Mouse (Mus musculus) right cerebral cortex, postnatal 4 days (tissue): Measurements from ENCODE around the gene Grcc10.

Experiments
- DNase-seq: peaks from one replicate; pipeline ENCODE4 v3.0.0-alpha.2; 2022

Grcc10 gene

DNA sequence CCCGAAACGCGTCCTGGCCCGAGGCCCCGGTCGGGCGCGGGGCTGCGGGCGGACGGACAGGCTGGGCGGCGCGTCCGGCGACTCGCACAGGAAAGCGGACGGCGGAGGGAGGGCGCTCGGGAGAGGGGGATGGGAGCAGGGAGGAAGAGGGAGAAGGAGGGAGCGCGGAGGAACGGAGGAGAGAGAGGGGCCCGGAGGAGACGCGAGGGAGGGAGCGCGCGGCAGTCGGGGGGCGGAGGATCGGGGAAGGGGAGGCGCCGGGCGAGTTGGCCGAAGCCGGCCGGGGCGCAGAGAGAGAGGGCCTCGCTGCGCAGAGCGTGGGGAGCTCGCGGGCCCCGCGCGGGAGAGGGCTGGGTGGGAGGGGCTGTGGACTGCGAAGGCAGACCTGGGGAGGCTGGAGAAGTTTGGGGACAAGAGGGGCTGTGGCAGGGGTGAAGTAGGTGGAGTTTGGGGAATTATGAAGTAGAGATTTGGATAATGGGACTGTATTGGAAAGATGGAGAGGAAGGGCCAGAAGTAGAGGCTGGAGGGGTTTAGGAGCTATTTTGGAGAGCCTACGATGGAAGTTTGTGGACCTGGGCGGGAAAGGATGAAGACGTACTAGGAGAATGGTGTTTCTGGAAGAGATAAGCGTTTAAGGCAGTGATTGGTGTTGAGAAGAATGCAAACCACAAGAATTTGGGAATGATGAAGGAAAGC is 15.6 kb upstream of the Grcc10 start:
- peak; percentile 79 for DNase-seq

DNA sequence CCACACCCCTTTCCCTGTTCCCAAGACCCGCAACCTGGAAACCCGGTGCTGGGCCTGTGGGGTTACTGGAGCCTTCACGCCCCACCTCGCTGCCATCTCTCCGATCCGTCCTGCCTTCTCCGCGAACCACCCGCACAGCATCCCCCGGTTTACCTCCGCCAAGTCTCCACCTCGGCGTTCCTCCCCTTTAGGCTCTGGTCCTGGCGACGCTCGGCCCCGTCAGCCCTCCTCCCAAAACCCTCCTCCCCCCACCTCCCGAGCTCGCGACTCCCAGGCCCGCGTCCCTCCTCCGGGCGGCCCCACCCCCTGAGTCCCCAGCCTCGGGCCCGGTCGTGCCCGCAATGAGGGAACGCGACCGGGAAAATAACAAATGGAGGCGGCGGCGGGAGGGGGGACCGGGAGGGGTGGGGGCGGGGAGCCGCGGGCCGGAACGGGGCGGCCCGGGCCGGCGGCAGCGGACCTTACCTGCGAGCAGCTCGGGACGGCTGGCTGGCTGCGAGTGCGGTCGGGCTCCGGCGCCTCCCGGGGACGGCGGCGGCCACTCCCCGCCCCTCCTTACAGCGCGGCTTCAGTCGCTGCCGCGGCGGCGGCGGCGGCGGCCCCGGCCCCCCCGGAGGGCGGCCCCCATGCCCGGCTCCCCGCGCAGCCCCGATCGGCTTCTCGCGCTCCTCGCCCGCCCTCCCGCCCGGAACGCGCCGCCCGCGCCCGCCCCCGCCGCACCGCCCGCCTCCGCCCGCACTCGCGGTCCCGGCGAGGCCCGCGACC is 14.8 kb upstream of the Grcc10 start, which contains the start of the genes Gm45234 and Atn1:
TSS of gene Gm45234 (minus strand) at position 191 of the 765 bp plus-strand sequence.
TSS of gene Atn1 (minus strand) at position 694 of the 765 bp plus-strand sequence.
- peak; percentile 62 for DNase-seq

DNA sequence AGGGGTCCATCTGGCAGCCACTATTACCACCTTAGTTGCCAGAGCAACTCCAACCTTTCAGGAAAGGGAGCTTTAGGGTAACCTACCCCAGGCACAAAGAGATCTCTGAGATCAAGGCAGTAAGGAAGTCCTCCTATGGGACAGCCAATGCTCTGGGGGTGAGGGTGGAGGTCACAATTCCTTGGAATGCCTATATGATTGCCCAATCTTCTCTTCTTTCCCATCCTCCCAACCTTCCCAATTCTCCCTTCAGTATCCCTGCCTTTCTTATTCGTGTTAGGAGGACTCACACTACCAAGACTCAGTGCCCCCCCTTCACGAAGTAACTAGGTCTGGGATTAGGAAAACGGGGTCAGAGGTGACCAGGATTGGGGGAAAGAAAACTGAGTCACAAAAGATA is 14.1 kb upstream of the Grcc10 start:
- DNase-seq: no peak

DNA sequence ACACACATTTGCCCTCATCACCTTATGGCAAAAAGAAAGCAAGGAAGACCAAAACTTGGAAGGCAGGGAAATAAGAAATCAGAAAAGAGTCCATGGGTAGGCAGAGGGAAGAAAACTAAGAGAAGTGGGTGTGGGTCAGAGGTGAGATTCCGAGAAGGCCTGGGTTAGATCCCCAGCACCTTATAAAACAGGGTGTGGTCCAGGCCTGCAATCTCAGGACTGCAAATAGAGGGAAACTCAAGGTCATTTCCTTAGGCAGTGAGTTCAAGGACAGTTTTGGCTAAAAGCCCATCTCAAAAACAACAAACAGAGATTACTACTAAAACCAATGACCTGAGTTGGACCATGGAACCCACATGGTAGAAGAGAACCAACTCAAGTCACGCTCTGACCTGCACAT is 12.7 kb upstream of the Grcc10 start:
- no peak for DNase-seq

DNA sequence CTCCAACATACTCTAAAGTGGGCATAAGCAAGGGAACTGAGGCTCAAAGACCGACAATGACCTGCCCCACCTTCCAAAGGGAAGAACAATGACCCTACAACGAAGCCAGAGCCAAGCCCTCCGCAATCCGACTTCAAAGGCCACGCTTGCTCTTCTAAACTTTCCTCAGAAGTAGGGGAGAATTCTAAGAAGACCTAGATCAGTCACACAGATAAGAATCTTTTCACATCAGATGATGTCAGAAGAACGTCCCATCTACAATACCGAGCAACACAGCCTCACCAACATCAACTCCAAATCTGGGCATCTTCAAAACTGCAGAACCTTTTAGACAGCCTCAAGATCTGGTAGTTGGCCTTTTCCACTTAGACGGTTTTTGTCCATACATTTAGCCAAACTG is 9.2 kb upstream of the Grcc10 start:
- no peak for DNase-seq

DNA sequence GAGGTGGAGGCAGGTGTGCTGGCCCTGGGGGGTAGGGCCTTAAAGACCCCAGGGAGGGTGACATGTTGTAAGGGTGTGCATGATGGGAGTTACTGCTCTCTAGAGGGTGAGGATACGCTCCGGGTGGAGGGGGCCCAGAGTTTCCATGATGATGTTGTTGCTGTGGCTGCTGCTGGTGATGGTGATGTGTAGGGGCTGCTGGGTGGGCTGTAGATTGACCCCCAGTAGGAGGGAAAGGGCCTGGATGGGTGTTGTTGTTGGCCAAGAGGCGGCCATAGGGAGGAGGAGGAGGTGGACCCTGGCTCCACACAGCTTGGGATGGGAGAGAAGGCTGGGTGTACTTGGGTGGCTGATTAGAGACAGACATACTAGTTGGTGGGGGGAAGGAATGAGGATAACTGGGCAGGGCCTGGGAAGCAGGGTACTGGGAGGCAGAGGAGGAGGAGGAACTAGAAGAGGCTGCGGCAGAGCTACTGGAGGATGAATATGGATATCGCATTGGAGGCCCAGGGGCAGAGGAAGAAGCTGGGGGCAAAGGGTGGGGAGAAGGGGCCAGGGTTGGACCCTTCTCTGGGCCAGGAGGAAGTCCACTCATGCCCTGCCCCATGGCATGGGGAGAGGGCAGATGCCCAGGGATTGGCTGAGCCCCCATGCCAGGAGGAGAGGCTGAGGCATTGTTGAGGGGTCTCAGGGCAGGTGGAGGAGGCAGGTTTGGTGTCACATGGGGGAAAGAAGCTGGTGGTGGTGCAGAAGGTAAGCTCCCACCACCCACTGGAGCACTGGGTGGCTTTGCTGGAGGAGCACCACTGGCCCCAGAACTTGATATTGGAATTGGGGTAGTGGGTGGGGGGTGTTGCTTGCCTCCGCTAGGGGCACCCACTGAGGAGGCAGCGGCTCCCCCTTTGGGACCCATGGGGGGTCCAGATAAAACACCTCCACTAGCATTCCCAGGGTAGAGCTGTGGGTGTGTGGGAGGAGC is 5.8 kb upstream of the Grcc10 start:
- no peak for DNase-seq

DNA sequence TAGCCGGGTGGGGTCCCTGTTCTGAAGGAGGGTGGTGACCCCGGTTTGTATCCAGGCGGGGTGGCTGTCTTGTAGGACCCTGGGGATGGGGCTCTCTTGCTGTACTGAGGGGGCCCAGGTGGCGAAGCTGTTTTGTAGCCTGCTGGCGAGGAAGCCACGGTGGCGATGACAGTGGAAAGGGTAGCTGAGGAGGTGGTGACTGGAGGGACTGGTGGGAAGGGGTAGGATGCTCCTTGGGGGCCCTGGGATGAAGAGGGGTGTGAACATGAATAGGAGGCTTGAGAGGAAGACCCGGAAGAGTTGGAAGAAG is 5.1 kb upstream of the Grcc10 start:
- DNase-seq: no peak

DNA sequence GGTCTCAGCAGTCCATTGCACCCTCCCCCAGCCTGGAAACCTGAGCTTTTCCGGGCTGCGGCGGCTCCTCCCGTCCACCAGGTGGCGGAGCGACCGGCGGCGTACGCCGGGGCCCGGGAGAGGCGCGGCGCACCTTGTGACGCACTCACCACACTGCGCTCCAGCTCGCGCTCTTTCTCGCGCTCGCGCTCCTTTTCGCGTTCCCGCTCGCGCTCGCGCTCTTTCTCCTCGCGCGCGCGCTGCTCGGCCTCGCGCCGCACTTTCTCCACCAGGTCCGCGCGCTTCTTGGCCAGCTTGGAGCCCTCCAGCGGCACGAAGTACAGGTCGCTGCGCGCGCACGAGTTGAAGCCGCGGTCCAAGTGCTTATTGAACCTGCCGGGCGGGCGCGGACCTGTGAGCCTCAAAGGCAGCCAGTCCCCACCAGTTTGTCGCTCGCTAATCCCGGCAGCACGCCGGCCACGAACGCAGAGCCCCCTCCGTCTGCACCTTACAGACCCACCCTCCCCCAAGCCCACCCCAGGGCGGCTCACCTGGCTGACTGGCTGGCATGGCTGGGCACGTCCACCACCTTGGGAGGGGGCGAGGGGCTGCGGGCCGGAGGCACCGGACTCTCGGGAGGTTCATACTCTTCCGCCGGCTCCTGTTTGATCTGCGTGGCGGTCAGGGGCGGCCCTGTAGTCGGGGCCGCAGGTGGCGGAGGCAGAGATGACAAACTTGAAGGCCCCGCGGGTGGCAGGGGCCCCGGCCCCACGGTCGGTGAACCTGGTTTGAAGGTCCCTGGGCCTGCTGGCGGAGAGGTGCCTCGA is 4.5 kb upstream of the Grcc10 start:
- peak; percentile 93 for DNase-seq

DNA sequence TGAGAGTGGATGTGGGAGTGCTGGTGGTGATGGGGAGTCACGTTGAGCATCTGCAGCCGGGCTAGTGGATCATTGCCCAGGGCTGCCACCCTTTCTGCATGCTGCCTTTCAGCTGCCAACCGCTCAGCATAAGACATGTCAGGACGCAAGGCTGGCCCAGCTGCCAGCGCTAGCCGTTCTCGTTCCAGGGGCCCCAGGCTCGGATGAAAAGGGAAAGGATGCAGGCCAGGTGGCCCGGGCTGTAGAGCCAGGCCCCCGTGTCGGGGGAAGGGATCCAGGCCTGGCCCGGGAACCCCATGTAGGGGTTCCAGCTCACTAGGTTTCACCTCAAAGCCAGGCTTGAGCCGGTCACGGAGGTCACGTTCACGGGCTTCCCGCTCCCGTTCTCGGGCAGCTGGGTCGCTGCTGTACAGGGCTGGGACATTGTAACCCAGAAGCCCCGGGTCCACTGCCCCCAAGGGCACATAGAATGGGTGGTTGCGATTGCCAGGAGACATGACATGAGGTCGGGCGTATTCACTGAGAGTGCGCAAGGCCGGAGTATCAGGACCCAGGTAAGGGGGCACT is 3.7 kb upstream of the Grcc10 start:
- DNase-seq: no peak

DNA sequence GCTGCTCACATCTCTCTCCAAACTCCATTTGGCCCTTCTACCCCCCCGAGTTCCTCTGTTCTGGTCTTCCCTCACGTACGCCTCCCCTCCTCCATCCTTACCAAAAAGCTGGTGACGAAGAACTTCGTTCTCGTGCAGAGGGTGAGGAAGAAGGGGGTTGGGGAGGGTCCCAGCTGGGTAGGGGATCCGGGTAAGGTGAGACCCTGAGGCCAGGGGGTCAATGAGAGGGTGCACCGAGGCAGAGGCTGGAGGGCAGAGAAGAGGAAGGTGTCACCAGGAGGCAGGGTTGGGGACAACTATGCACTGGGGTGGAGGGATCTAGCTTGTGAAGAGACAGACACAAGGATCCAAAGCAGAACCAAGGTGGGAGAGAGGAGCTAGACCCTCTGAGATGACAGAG is 2.5 kb upstream of the Grcc10 start:
- DNase-seq: no peak

DNA sequence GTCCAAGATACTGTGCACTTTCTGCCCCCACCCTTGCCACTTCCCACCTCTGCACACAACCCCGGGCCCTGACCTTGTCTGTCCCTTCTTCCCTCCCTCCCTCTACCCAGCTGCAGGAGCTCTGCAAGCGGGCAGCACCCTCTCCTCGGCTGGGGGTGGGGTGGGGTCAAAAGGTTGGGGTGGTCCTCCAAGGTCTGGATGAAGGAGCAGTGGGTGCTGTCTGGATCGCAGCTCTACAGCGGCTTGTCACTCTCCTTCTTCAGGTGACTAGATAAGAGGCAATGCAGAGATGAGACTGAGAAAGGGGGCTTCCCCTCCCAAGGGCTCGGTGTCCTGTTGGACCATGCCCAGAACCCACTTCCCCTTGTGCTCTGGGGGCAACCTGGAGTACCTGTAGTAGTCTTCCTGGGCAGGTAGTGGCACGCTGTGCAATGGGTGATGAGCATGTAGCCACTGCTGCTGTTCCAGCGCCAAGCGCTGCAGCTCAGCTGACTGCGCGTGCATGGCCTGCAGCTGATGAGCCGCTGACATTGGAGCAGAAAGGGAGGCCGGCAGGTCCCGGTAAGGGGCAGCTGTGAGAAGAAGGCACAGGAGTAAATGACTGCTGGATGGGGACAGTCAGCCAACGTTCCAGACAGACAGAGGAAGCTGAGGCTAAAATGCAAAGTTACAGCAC is 1.8 kb upstream of the Grcc10 start:
- no peak for DNase-seq

DNA sequence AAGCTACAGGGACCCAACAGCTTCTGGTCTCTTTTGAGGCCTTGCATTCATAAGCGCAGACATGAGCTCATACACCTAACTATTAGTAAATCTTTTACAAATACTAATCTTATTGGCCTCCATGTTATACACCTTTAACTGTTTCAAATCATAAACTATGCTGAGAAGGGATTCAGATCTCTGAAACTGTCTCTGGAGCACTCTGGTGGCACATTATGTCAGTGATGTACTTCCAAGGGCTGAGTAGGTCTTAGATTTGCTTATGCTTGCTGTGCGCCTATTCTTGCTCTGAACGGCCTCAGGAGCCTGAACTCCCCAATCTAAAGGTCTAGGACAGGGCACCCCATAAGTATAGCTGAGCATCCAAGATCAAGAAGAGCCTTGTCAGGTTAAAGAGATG is 668 bp upstream of the Grcc10 start:
- no peak for DNase-seq

DNA sequence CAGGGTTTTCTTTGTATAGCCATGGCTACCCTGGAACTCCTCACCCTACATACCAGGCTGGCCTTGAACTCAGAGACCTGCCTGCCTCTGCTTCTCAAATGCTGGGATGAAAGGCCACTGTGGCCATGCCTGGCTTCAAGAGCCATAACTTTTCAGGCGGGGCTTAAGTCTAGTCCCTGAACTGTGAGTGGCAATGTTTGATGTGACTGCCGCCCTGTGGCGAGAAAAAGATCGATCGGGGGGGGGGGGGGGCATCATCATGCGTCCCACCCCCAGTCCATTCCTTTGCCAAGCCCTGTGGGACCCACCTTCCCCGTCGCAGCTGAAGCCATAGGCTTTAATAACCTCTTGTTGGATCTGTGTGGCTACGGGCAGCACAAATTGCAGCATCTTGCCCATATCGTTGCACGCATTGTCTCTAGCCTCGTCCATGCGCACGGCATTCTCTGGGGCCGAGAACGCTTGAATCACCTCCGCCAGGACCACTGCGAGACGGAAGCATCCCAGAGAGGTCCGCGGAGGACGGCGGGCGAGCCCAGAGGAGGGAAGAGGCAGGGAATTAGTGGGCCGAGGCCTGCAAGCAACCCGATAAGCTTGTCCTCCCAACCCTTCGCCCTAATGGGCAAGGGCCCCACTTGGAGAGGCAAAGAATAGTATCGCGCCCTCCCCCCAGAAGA is 825 bp downstream of the Grcc10 start:
- peak; percentile 63 for DNase-seq

DNA sequence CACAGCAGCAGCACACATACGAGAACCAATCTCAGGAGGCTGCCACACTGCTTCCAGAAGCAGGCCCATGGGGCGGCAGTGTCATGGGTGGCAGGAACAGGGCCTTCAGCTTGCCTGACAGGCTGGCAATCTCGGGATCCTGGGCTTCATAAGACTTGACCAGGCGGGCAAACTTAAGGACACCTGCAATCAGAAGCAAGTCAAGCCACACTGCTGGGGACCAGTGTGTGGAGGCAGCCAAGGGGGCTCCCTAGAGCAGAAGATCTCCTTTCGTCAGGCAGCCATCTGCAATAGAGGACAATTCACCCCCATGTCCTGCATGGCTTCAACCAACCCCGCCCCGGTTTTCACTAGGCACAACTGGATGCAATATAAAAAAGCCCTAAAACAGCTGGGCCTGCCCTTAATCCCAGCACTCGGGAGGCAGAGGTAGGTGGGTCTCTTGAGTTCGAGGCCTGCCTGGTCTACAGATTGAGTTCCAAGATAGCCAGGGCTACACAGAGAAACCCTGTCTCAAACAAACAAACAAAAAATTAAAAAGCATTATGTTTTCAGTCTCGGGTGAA is 1.9 kb downstream of the Grcc10 start:
- DNase-seq: no peak

DNA sequence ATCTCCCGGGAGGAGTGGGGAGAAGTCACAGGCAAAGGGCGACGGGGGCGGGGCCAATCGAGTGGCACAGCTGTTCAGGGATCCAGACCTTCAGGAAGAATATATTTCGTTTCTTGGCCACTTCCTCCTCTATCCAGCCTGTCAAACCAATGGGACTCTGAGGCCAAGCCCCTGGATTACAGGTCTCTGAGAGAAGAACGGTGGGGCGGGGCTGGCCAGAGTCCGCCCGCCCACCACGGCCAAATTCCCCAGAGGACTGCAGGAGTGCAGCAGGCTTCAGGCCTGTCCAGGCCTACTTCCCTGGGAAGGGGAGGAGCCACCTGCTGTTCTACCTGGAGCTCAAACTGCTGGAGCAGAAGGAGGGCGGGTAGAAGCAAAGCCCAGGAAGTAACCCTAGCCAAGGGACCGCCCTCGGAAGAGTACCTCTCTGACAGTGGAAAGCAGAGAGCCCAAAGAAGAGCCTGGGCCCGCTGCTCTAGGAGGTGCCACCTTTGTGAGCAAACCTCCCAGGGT is 2.6 kb downstream of the Grcc10 start, which contains the start of gene Ptpn6:
TSS of gene Ptpn6 (minus strand) at position 204 of the 513 bp plus-strand sequence.
- DNase-seq: no peak

DNA sequence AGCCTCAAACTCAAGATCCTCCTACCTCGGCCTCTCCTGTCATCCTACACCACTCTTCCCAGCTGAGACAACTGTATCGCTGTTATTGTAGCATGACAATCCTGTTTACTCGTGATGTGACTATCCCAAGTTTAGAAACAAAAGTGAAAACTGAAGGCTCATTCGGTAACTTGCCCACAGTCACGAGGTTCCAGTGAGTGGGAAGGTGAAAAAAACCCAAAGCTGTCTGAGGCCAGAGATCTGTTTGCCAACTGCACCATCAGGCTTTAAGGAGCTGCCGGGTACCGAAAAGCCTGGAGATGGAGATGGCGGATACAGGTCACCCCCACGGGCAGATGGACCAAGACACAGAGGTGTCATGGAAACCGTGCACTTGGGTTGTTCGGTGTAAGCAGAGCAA is 4.1 kb downstream of the Grcc10 start:
- no peak for DNase-seq

DNA sequence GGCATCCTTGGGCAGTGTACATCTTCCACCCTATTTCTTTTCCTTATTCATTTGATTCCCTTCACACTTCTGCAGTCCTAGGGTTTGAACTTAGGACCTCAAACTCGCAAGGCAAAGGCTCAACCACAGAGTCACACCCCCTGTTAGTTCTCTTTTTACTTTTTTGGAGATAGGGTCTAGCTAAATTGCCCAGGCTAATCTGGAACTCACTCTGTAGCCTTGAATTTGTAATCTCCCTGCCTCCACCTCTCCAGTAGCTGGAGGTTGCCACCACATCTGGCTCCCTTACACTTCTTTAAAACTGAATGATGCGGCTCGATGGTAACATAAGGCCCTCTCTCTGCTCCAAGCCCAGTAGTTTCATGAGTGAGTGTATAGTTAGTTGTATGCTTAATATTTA is 6.8 kb downstream of the Grcc10 start:
- DNase-seq: no peak

DNA sequence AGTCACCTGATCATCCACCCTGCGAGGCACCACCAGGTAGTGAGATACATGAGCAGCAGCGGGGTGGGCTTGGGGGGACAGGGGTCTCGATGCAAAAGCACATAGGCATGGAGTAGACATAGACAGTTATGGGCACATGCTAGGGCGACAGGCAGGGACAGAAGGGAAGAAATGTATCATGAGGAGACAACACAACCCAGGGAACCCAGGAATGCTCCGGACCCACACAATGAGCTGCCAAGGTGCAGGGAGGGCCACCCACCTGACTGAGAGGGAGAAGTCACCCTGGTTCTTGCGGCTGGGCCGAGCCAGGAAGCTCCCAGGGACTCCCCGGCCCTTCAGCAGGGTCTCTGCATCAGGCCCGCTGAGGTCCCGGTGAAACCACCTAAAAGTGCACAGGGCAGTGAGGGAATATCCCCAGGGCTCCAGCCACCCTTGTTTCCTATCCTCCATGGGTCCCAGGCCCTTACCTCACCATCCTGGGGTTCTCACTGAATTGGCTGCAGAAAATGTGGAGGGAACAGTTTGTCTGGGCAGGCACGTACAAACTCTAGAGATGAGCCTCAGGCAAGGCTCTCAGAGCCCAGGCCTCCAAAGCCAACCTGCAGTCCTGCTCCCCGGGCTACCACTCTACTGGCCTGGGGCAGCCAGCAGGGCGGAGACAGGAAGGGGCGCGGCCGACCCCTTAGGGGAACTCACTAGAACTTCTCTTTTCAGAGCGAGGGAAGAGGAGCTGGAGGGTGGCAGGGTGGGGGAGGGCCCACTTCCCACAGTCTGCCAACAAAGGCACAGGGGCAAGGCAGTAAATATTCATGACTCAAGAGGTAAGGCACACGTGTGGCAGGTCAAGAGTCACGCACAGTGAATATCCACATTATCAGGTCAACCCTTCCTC is 8.5 kb downstream of the Grcc10 start:
- DNase-seq: no peak

DNA sequence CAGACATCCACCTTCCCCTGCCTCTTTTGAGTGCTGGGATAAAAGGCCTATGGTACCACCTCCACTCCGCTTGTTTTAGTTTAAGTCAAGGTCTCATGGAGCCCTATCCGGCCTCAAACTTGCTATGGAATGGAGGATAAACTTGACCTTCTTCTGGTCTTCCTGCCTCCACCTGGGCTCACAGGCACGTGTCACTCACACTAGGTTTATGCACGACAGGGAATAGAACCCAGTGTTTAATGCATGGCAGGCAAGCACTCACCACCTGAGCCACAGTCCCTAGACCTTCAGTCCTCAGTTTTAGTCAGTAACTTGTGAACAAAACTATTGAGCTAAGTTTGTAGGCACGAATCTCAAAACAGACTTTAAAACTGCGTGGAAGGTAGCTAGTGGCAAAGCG is 10.1 kb downstream of the Grcc10 start:
- no peak for DNase-seq
